Mouse (Mus musculus): ENCODE data around the gene Rnf157. TPM values are rescaled to one million over a fixed set of nuclear protein-coding genes. Genes with fewer than 3 reads are reported as not detected.

Rnf157 gene
- polyA plus RNA-seq, 1 experiment, result 199 TPM

GRCm38 (mm10) chr11:116359652-116360051, 53.2 kb downstream of the Rnf157 start:
- H3K4me1 ChIP-seq (ENCODE audit: control insufficient read depth, insufficient read depth, low read length), result 0 out of 2 replicates have a peak, but pooled peaks cover 3% of the 10 kb centered on the region
- TF ChIP-seq POLR2A (IDR thresholded peaks at IDR 0.05; ENCODE audit: insufficient read depth, low read depth, low read length) (no peak), CTCF (IDR thresholded peaks at IDR 0.05; ENCODE audit: insufficient read depth, low read depth, low read length) (no peak)
- no peak overlapping the region for H3K27ac ChIP-seq (ENCODE audit: insufficient read depth, low read depth, low read length)
- no peak overlapping the region for H3K4me3 ChIP-seq (ENCODE audit: insufficient read depth, low read depth, low read length)
- 74% methylated on average over 12 of the region's 12 CpGs for WGBS

- no peak overlapping the region for H3K4me3 ChIP-seq (ENCODE audit: insufficient read depth, low read depth, low read length)
- H3K4me1 ChIP-seq (ENCODE audit: control insufficient read depth, insufficient read depth, low read length), result 0 out of 2 replicates have a peak, but pooled peaks cover 3% of the 10 kb centered on the region
- 78% methylated on average over 15 of the region's 15 CpGs for WGBS
- no peak for TF ChIP-seq CTCF (IDR thresholded peaks at IDR 0.05; ENCODE audit: insufficient read depth, low read depth, low read length)
- no peak for TF ChIP-seq POLR2A (IDR thresholded peaks at IDR 0.05; ENCODE audit: insufficient read depth, low read depth, low read length)
- H3K27ac ChIP-seq (ENCODE audit: insufficient read depth, low read depth, low read length), result no peak overlapping the region; the same call in 1 of the 2 replicates
Observed at GRCm38 (mm10) chr11:116358926-116359637, 53.8 kb downstream of the Rnf157 start.

- 55% methylated on average over 17 of the region's 17 CpGs for WGBS
- Histone ChIP-seq H3K4me3 (ENCODE audit: insufficient read depth, low read depth, low read length) (no peak overlapping the region), H3K4me1 (ENCODE audit: control insufficient read depth, insufficient read depth, low read length) (no peaks in the 10 kb centered on the region), H3K27ac (ENCODE audit: insufficient read depth, low read depth, low read length) (no peak overlapping the region)
- TF ChIP-seq CTCF (IDR thresholded peaks at IDR 0.05; ENCODE audit: insufficient read depth, low read depth, low read length), result no peak
- no peak for TF ChIP-seq POLR2A (IDR thresholded peaks at IDR 0.05; ENCODE audit: insufficient read depth, low read depth, low read length)
Observed at GRCm38 (mm10) chr11:116354521-116354920, 58.3 kb downstream of the Rnf157 start.

DNA sequence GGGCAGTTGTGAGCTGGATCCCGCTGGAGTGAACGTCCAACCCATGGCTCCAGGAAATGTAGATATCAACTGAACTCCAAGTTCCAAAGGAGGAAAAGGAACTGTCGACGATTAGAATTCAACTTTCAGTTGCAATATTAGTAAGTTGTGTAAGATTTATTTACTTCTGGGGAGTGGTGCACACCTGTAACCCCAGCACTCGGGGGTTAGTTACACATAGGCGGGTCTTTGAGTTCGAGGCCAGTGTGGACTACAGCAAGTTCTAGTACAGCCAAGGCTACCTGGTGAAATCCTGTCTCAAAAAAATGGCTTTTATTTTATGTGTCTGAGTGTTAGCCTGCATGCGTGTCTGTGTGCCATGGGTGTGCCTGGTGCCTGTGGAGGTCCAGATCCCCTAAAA, 59.3 kb downstream of the Rnf157 start:
- H3K4me1 ChIP-seq (ENCODE audit: control insufficient read depth, insufficient read depth, low read length), result no peaks in the 10 kb centered on the region
- TF ChIP-seq CTCF (IDR thresholded peaks at IDR 0.05; ENCODE audit: insufficient read depth, low read depth, low read length) (no peak), POLR2A (IDR thresholded peaks at IDR 0.05; ENCODE audit: insufficient read depth, low read depth, low read length) (no peak)
- 92% methylated on average over 8 of the region's 8 CpGs for WGBS
- H3K27ac ChIP-seq (ENCODE audit: insufficient read depth, low read depth, low read length), result no peak overlapping the region
- H3K4me3 ChIP-seq (ENCODE audit: insufficient read depth, low read depth, low read length), result no peak overlapping the region

DNA sequence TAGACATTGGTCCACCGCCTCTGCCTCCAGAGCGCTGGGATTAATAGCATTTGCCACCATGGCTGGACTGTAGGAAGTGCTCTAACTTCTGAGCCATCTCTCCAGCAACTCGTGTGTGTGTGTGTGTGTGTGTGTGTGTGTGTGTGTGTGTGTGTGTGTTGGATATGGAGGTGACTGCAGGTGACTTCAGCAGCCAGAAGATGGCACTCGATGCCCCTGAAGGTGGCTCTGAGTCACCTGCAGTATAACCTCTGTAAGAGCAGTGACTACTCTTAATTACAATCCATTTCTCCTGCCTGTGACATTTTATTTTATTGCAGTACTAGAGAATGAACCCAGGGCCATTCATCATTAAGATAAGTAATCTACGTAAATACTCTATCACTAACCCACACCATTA, 61.5 kb downstream of the Rnf157 start:
- H3K27ac ChIP-seq (ENCODE audit: insufficient read depth, low read depth, low read length), result no peak overlapping the region
- 89% methylated on average over 5 of the region's 5 CpGs for WGBS
- H3K4me3 ChIP-seq (ENCODE audit: insufficient read depth, low read depth, low read length), result no peak overlapping the region
- no peaks in the 10 kb centered on the region for H3K4me1 ChIP-seq (ENCODE audit: control insufficient read depth, insufficient read depth, low read length)
- TF ChIP-seq POLR2A (IDR thresholded peaks at IDR 0.05; ENCODE audit: insufficient read depth, low read depth, low read length) (no peak), CTCF (IDR thresholded peaks at IDR 0.05; ENCODE audit: insufficient read depth, low read depth, low read length) (no peak)

- H3K27ac ChIP-seq (ENCODE audit: insufficient read depth, low read depth, low read length), result no peak overlapping the region
- WGBS, result 82% methylated on average over 5 of the region's 5 CpGs
- no peak overlapping the region for H3K4me3 ChIP-seq (ENCODE audit: insufficient read depth, low read depth, low read length)
- TF ChIP-seq POLR2A (IDR thresholded peaks at IDR 0.05; ENCODE audit: insufficient read depth, low read depth, low read length) (no peak), CTCF (IDR thresholded peaks at IDR 0.05; ENCODE audit: insufficient read depth, low read depth, low read length) (no peak)
- no peaks in the 10 kb centered on the region for H3K4me1 ChIP-seq (ENCODE audit: control insufficient read depth, insufficient read depth, low read length)
Observed at GRCm38 (mm10) chr11:116347955-116348354, 64.9 kb downstream of the Rnf157 start.

DNA sequence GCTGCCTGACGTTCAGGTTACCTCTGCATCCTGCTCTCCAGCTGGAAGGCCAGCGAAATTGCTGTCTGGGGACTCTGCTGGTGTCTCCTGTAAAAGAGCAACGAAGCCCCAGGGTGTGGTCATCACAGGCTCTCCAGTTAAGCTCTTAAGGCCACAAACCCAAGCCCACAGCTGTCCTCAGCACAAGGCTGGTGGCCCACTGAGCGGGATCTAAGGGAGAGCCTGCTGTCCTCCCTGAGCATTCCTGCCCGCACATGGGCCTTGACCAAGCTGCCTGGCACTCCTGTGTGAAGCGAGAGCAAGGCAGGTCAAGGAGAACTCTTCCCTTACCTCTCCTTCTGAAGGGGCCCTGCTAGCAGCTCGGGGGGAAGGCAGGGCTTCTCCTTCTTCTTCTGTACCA, 65.8 kb downstream of the Rnf157 start:
- TF ChIP-seq POLR2A (IDR thresholded peaks at IDR 0.05; ENCODE audit: insufficient read depth, low read depth, low read length) (no peak), CTCF (IDR thresholded peaks at IDR 0.05; ENCODE audit: insufficient read depth, low read depth, low read length) (no peak)
- Histone ChIP-seq H3K4me1 (ENCODE audit: control insufficient read depth, insufficient read depth, low read length) (0 out of 2 replicates have a peak, but pooled peaks cover 4% of the 10 kb centered on the region), H3K4me3 (ENCODE audit: insufficient read depth, low read depth, low read length) (no peak overlapping the region), H3K27ac (ENCODE audit: insufficient read depth, low read depth, low read length) (no peak overlapping the region)
- WGBS, result 84% methylated on average over 7 of the region's 7 CpGs

GRCm38 (mm10) chr11:116342069-116342791, 70.6 kb downstream of the Rnf157 start:
- Histone ChIP-seq H3K4me3 (ENCODE audit: insufficient read depth, low read depth, low read length) (no peak overlapping the region), H3K4me1 (ENCODE audit: control insufficient read depth, insufficient read depth, low read length) (peaks cover 5% of the 10 kb centered on the region), H3K27ac (ENCODE audit: insufficient read depth, low read depth, low read length) (no peak overlapping the region)
- TF ChIP-seq POLR2A (IDR thresholded peaks at IDR 0.05; ENCODE audit: insufficient read depth, low read depth, low read length) (no peak), CTCF (IDR thresholded peaks at IDR 0.05; ENCODE audit: insufficient read depth, low read depth, low read length) (no peak)
- 46% methylated on average over 25 of the region's 25 CpGs for WGBS

DNA sequence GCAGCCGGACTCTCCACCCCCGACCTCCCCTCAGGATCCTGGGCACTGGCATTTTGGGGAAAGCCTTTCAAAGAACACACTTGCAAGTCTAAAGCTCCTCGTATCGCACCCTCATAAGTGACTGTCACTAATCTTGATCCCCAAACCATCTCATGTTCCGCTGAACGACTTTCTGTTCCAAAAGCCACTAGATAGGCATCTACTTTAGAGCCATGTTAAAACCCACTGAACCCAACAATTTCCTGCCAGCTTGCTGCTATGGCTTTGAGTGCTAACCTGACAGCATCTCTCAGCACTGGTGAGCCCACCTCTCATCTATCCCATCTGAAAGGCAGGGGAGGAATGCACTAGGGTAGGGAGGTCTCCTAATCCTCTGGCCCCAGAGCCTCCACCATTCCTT, 75.3 kb downstream of the Rnf157 start:
- 81% methylated on average over 6 of the region's 6 CpGs for WGBS
- no peak overlapping the region for H3K4me3 ChIP-seq (ENCODE audit: insufficient read depth, low read depth, low read length)
- peaks cover 38% of the 10 kb centered on the region for H3K4me1 ChIP-seq (ENCODE audit: control insufficient read depth, insufficient read depth, low read length)
- TF ChIP-seq CTCF (IDR thresholded peaks at IDR 0.05; ENCODE audit: insufficient read depth, low read depth, low read length) (no peak), POLR2A (IDR thresholded peaks at IDR 0.05; ENCODE audit: insufficient read depth, low read depth, low read length) (no peak)
- H3K27ac ChIP-seq (ENCODE audit: insufficient read depth, low read depth, low read length), result no peak overlapping the region

Data from olfactory bulb, adult 2 months (tissue).